Mouse (Mus musculus) hindlimb bud, embryonic 11.5 days (tissue): ENCODE data around the gene Tshz3.

Source experiments
- DNase-seq: peaks from one replicate; pipeline ENCODE4 v3.0.0-alpha.2; 2012; ENCODE audit warnings: low read depth, low spot score; ENCODE audit errors: extremely low spot score

The Tshz3 gene

GRCm38 (mm10) chr7:36697856-36698588 is at the start of gene Tshz3:
Gene Tshz3, plus strand, starts transcription at chr7:36698118.
- DNase-seq: no peak

- DNase-seq: no peak
Measured at GRCm38 (mm10) chr7:36655931-36656330, 42.0 kb upstream of the Tshz3 start.

GRCm38 (mm10) chr7:36656401-36656800 is 41.5 kb upstream of the Tshz3 start:
- DNase-seq: no peak

GRCm38 (mm10) chr7:36658331-36658730 is 39.6 kb upstream of the Tshz3 start:
- no peak for DNase-seq

GRCm38 (mm10) chr7:36659265-36659664 is 38.7 kb upstream of the Tshz3 start:
- no peak for DNase-seq

- no peak for DNase-seq
Measured at GRCm38 (mm10) chr7:36660654-36661053, 37.3 kb upstream of the Tshz3 start.

- DNase-seq: no peak
Measured at GRCm38 (mm10) chr7:36663431-36663830, 34.5 kb upstream of the Tshz3 start.

- no peak for DNase-seq
Measured at GRCm38 (mm10) chr7:36667767-36668166, 30.2 kb upstream of the Tshz3 start.

GRCm38 (mm10) chr7:36678031-36678430 is 19.9 kb upstream of the Tshz3 start:
- no peak for DNase-seq

- DNase-seq: no peak
Measured at GRCm38 (mm10) chr7:36678510-36678909, 19.4 kb upstream of the Tshz3 start.

GRCm38 (mm10) chr7:36679031-36679618 is 18.8 kb upstream of the Tshz3 start:
- no peak for DNase-seq

- no peak for DNase-seq
Measured at GRCm38 (mm10) chr7:36679866-36680458, 18.0 kb upstream of the Tshz3 start.

GRCm38 (mm10) chr7:36687508-36687907 is 10.4 kb upstream of the Tshz3 start:
- no peak for DNase-seq

- DNase-seq: no peak
Measured at GRCm38 (mm10) chr7:36689049-36689793, 8.7 kb upstream of the Tshz3 start.

- no peak for DNase-seq
Measured at GRCm38 (mm10) chr7:36690551-36690950, 7.4 kb upstream of the Tshz3 start.

- no peak for DNase-seq
Measured at GRCm38 (mm10) chr7:36691617-36692016, 6.3 kb upstream of the Tshz3 start.

- DNase-seq: no peak
Measured at GRCm38 (mm10) chr7:36692381-36692780, 5.5 kb upstream of the Tshz3 start.

- no peak for DNase-seq
Measured at GRCm38 (mm10) chr7:36693081-36693480, 4.8 kb upstream of the Tshz3 start.

GRCm38 (mm10) chr7:36694642-36695191 is 3.2 kb upstream of the Tshz3 start:
- DNase-seq: no peak

GRCm38 (mm10) chr7:36695276-36695675 is 2.6 kb upstream of the Tshz3 start:
- no peak for DNase-seq

- DNase-seq: no peak
Measured at GRCm38 (mm10) chr7:36695791-36696241, 2.1 kb upstream of the Tshz3 start.
